Mouse (Mus musculus) ovary, postnatal 36 days (tissue): Measurements from ENCODE around the gene Esr1.
"Not testable (repeated sequence)": the region's sequence is repeated elsewhere in the genome, so short reads cannot be mapped to it uniquely, and the experiment has no call there.

ENCODE experiments used
- DNase-seq: peaks from one replicate; pipeline ENCODE4 v3.0.0; 2022; ENCODE audit warnings: low spot score, mixed read lengths

Gene Esr1

DNA sequence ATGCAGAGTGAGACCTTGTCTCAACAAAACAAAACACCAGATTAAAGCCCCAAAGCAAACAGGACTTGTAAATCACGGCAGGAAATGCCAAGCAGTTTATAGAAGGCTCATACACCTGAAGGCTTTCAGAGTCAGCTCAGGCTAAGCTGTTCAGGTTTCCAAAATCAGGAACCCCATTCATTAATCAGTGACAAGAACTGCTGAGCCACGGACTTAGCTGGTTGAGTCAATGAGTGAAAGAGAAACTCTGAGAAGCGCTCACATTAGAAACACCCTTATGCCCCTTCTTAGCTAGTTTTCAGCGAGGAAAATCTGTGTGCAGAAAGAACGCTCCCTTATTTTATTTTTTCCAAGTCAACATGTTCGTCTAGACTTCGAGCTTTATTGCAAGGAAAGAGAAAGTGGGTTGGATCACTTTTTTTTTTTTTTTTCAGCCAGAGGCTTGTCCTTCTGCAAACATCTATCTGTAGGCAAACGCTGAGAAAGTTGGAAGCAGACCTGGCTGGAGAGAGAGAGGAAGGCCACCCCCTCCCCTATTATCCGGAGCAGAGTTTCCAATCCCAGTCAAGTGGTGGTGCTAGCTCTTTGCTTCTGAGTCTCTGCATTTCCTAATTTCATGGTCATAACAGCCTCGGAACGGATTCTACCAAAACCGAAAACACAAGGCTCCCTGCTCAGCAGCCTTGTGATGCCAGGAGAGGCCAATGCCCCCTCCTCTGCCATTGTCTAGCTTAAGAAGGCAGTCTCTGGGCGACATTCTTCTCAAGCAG is at the start of gene Esr1:
Gene Esr1 (plus strand): TSS at position 208 of the 770 bp plus-strand sequence.
- peak; percentile 32 for DNase-seq

DNA sequence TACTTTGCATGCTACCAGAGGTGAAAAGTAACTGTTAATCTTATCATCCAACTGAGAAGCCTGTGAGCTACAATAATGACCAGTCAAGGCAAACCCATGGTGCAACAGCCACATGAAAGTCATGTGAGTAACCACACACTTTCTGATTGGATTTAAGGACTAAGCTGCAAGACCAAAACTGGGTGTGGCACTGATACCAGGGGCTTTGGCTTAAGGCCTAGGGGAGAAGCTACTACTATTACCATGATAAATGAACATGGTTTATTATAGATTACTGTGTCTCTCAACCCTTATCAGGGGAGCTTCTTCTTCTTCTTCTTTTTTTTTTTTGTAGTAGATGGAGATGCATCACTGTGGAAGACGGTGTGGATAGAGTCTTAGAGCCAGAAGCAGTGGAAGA is 46.2 kb upstream of the Esr1 start:
- no peak for DNase-seq

DNA sequence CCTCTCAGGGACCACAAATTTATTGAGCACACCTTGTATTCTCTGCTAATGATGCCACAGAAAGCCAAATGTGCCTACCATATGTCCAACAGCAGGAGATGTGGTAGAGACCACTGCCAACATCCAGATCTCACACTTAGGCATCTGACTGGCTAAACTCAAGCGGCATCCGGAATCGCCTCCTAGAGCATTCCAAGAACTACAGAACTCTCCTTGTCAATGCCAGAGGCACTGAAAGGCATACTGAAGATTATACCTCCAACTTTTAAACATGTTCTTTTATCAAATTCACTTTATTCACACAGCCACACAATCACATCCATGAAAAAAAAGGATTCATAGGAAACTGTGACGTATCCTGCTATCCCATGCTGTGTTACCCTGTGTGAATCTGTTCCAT is 40.6 kb upstream of the Esr1 start:
- DNase-seq = no peak

DNA sequence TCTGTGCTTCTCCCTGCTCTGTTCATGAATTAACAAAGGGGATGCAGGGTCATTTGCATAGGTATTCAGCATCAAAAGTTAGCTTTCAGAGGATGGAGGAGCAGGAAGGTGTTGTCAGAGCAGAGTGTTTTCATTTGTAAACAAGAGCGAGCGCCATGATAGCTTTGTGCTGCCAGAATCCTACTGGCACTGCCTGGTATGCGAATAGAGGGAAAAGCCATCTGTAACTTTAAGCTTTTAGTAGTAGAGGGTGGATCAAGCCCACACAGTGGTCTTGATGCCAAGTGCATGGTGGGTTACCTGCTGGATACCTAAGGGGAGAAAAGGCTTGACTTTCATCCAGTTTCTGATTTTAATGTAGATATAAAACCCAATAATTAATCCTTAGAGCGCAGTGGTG is 40.1 kb upstream of the Esr1 start:
- no peak for DNase-seq

DNA sequence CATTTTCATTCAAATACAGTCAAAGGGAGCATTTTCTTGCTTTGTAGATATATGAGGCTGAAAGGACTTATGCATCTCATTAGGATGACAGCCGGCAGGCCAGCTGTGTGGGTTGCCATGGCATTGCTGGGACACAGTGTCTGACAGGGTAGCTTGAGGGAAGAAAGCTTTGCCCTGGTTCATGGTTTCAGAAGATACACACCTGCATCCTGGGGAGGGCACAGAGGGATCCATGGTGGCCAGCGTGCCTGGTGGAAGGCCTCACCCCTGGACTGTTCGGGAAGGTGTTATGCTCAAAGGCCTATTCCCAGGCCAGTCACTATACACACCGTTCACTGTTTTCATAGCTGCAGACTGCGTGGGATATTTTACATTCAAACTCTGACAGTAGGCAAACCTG is 29.5 kb upstream of the Esr1 start:
- no peak for DNase-seq

DNA sequence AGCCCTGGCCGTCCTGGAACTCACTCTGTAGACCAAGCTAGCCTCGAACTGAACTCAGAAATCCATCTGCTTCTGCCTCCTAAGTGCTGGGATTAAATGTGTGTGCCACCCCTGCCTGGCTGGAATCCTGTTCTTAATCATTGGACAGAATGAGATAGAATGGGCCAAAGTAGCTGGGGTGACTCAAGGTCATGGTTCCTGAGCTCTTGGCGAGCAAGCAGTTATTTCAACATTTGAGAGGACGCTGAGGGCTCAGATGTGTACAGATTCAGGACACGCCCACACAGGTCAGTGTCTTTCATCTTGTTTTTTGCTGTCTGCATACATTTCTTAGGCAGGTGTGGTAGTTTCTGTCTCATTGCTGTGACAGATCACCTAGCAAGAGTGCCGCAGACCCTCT is 24.7 kb upstream of the Esr1 start:
- no peak for DNase-seq

DNA sequence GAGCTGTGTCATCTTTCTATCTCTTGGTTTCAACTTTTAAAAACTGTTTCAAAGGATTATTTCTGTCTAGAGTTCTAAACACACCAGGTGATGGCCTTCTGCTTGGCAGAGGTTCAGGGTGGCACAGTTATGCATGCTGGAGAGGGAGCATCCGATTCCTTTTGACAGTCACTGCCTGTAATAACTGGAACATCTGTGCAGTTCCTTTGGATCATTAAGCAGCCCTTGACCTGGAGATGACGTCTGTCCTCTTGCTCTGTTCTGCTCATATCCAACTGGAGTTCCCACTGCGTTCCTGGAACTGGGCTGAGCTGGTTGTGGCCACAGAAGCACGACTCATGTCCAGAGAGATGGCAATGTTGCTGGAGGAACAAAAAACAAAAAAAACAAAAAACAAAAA is 21.8 kb upstream of the Esr1 start:
- DNase-seq = no peak

DNA sequence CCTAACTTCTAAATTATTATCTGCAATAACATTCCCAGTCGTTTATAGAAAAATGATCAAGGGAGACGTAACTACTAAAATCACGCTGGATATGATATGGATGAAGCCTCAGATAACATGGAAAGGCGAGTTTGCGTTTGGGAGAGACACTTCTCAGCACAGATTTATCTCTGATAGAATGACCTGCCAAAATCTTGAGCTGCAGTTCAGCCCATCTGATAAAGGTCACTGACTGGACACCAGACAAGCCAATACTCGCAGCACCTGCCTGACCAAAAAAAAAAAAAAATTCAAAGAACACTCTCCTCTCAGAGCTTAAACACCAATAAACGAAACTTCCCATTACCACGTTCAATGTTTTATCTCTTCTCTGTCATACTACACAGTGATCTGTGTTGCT is 20.4 kb upstream of the Esr1 start:
- DNase-seq = no peak

DNA sequence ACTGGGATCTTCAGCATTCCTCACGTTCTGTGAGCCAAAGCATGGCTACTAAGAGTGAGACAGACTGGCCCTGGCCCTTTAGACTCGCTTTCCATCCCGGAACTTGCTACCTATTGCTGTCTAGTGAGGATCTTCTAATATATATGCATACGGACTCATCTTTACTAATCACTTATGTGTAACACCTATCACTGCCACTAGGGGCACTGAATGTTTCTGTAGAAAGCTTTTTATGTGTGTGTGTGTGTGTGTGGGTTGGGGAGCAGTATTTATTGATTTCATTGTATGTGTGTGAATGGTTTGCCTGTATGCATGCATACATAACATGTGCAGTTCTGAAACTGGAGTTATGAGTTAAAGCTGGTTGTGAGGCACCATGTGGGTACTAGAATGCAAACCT is 17.6 kb upstream of the Esr1 start:
- no peak for DNase-seq

DNA sequence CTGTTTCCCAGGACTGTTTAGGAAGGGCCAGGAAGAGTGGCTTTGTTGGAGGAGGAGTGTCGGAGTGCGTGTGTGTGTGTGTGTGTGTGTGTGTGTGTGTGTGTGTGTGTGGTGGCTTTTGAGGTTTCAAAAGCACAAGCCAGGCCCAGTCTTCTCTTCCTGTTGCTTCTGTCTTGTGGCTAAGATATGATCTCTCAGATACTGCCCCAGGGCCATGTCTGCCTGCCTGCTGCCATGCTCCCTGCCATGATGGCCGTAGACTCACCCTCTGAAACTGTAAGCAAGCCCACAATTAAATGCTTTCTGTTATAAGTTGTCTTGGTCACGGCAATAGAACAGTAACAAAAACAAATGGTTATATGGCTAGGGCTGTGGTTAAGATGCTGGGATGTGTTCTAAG is 14.2 kb upstream of the Esr1 start:
- no peak for DNase-seq

DNA sequence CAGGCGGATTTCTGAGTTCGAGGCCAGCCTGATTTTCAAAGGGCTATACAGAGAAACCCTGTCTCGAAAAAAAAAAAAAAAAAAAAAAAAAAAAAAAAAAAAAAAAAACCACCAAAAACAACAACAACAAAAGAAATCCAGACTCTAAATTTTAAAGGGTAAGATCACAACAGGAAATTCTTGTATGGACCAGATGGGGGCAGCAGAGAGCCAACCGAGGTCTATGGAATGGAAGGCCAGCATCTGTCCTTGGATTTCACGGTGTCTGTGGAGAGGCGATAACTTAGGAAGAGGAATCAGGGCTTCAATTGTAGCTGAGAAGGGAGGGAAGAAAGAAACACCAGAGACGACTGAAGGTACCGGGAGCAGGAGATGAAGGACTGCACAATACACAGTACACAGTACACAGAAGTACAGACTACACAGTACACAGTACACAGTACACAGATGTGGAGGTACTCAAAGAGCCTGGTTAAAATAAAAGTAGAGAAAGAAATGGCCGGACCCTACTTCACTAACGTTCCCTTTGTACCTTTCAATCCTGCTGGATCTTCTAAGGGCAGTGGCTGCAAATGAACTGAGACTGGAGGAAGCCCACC is 13.1 kb upstream of the Esr1 start:
- peak; percentile 62 for DNase-seq

DNA sequence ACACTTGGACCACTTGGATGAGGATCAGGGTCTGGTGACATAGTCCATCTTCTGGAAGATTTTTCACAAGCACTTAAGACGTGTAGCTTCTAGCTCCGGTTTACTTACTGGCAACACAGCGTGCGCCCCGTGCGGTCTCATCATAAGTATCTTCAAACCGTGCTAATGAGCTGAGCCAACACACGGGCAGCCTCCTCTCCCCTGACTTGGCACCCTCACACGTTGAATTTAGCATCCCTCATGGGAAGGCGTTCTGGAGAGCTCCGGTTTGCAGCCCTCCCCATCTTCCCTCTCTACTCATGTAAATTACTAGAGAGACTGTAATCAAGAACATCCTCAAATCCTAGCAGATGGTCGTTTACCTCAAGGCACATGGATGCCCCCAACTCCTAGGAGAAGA is 12.5 kb upstream of the Esr1 start:
- DNase-seq = no peak

DNA sequence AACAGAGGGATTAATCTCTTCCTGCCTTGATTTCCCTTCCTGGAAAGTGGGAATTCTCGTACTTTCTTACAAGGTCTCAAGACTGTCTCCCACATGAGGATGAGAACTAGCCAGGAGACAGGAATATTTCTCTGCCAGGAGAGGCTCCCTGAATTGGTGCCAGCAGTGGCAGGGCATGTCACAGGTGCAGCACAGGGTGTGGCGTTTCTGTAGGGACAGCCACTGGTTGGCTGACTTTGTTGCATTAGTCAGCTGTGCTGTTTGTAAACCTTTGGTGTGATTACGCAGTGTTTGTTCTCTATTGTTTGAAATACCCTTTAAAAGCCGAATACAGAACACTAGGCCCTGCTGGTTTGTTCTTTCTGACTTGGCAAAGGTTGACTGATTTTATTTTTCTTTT is 11.8 kb upstream of the Esr1 start:
- no peak for DNase-seq

DNA sequence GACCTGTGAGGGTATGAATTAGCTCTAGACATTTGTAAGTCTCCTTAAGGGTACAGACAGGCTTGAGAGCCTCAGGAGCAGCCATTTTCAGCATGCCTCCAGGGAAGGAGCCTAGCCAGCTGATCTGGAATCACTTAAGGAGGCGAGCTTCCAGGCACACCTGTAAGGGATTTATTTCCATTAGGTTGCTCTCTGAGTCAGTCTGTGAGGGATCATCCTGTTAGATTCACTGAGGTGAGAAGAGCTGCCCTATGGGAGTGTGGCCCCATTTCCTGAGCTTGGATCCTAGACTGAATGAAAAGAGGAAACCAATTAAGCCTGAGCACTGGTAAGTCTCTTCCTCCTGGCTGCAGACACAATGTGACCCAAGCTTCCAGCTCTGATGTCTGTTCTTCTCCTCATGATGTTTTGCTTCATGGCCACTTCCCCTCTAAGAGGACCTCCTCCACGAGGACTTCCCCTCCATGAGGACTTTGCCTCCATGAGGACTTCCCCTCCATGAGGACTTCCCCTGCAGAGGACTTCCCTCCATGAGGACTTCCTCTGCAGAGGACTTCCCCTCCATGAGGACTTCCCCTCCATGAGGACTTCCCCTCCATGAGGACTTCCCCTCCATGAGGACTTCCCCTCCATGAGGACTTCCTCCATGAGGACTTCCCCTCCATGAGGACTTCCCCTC is 10.5 kb upstream of the Esr1 start:
- no peak for DNase-seq

DNA sequence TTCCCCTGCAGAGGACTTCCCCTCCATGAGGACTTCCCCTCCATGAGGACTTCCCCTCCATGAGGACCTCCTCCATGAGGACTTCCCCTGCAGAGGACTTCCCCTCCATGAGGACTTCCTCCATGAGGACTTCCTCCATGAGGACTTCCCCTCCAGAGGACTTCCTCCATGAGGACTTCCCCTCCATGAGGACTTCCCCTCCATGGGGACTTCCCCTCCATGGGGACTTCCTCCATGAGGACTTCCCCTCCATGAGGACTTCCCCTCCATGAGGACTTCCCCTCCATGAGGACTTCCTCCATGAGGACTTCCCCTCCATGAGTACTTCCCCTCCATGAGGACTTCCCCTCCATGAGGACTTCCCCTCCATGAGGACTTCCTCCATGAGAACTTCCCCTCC is 9.8 kb upstream of the Esr1 start:
- not testable (repeated sequence) for DNase-seq

DNA sequence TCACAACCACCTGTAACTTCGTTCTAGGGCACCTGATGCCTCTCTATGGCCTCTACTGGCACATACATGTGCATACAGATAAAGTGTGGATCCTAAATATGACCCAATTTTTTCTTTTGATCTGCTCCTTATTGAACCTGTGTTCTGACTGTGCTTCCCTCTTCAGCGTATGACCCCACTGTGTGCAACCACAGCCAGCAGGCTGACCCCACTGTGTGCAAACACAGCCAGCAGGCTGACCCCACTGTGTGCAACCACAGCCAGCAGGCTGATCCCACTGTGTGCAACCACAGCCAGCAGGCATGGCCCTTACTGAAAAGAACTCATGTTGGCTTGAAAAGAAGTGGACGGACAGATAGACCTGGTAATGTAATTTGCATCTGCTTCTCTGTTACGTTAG is 8.9 kb upstream of the Esr1 start:
- DNase-seq = no peak

DNA sequence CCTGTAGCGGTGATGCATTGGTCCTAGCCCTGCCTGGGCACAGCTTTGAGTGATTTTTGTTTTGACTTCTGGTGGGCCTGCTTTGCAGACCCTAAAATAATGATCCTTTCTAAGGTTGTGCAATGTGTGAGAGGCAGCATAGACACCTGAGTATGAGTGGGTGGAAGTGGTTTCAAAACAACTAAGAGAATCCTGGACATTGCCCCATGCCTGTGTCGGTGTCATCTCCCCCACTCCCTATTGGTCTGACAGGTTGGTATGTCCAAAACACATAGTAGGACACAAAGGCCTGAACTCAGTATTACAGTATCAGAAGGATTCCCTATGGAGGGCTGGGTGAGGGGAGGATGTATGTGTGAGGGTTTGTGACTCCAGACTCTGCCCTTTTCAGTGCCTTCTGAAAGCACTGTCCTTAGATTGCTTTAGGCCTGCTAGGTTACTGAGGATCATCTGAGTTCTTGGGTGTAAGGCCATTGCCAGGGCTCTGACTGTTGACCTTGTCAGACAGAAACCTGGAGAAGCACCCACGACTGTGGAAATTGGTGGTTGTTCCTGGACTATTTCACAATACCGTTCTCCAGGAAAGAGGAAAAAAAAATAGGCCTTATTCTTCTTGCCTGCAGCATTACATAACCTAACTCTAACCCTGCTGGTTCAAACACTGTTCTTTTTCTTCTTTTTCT is 6.7 kb upstream of the Esr1 start:
- no peak for DNase-seq

DNA sequence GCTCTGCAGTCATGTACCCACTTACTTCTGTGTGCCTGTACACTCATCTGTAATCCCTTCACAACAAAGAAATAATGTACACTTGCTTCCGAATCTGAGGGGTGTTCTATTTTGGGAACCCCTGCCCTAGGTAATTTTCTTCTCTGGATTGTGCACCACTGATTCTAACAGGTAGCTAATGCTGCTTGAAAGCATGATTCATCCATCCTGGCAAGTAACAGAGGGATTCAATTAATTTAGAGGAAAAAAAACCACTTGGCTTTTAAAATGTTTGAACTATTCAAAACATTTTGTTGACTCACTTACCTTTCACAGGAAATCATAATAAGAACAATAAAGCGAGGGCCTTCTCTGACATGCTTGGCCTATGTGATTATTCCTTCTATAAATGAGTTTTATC is 1.2 kb upstream of the Esr1 start:
- no peak for DNase-seq

DNA sequence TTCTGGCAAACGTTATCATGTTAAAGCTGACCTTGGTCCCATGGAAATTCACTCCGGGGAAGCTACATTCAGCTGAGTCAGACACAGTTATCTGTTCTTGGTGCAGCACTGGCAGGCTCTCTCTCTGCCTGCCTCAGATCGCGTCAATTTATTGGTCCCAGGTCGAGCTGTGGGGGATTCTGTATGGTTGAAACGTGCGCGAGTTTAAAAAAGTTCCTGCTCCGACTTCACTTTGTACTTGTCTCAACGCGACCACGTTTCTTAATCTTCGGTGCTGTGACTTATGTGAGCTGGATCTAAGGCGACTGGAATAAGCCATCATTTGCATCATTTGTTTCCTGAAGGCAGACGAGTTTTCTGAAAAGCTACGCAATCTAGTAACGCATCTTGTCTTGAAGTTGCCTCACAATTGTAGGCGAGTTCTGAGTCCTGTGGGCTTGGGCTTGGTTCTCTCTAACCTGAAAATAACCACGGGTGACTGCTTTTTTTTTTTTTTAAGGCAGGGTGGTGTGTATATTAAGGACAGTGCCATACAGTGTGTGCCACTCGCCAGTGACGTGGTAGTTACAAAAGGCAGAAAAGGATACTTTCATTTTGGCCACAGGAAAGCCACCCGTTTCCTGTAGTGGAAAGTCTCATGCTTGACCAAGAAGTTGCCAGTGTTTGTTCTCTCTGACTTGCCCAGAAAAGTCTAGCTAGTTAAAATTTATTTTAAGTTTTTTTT is 1.1 kb downstream of the Esr1 start:
- DNase-seq = peak; percentile 52

DNA sequence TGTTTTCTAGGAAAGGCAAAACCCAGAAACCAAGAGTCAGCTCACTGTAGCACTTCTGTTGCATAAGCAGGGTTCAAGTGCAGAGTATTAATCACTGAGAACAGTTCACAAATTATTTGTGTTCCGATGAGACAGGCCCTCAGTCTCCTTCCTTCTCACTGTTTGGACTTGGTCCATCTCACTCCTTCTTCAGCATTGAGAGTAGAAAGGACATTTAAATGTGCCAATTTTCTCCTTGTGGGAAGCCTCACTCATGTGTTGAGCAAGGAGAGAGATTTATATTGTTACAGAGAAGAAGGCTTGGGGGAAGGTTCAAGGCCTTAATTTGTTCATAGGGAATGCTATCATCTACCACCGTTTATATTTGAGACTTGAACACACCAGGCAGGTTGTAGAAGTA is 6.6 kb downstream of the Esr1 start:
- DNase-seq = no peak

DNA sequence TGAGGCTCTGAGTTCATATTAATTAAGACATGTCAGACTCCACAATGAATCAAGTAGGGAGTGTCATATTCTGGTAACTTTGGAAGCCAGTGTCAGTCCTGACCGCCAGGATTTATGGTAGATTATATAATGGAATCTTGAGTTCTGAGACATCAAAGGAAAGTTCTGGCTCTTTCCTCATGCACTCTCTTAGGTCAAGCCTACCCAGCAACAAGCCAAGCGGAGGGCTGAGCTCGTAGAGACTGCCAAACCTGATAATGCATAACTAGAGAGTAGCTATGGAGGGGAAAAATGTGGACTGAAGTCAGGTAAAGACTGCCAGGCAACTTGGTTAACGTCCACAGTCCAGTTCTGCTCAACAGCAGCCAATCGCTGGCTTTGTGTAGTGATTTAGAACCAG is 7.3 kb downstream of the Esr1 start:
- DNase-seq = no peak

DNA sequence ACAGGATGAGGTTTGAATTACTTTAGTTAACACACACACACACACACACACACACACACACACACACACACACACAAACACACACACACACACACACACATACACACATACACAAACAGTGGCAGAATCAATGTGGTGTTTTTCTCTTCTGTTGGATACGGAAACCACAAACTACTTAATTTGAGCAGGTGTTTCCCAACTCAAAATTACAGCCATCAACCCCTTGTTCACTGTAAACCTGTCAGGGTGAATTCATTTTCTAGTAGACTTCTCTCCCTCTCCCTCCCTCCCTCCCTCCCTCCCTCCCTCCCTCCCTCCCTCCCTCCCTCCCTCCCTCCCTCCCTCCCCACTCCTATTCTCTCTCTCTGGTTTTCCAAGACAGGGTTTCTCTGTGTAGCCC is 8.0 kb downstream of the Esr1 start:
- not testable (repeated sequence) for DNase-seq
